Mouse (Mus musculus) embryo, embryonic 11.5 days (tissue): ENCODE results near the gene Nedd9.

ENCODE experiments used
- DNase-seq: peaks from one replicate; pipeline ENCODE4 v3.0.0-alpha.2; 2012; ENCODE audit warnings: low read depth, low spot score

Nedd9 gene

DNA sequence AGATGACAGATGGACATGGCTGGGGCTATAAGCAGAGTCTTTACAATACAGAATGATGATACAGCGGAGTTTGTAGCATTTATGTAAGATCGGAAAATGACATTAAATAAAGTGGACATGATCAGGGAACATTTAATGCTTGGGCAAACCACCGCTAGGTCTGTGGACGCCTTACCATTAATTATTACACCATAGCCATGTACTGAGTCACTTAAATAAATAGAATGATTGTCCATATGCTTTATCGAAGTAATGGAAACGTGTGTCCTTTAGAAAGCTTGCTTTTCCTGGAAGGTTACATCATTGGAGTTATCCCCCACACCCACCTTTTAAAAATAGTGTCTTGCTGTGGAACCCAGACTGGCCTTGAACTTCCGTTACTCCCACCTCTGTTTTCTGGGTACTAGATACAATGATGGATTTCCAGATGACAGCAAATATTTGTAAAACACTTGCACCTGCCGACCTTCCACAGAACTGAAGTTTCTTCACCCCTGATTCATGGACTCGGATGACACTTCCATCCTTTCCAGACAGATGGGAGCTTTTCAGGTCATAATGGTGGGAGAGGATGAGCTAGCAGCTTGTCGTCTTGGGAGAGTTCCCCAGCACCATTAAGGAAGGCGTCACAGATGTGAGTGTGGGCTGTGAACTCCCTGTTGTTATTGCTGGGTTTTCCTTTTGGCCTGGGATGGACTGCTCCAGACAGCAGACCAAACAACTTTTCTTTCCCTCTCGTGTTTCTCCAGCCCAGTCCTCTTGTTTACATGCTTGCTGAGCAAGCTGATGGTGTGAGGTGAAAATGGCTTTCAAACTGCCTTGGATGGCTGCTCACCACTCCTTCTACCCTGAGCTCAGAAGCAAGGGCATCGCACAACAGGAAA lies 76.7 kb downstream of the Nedd9 start:
- no peak for DNase-seq

DNA sequence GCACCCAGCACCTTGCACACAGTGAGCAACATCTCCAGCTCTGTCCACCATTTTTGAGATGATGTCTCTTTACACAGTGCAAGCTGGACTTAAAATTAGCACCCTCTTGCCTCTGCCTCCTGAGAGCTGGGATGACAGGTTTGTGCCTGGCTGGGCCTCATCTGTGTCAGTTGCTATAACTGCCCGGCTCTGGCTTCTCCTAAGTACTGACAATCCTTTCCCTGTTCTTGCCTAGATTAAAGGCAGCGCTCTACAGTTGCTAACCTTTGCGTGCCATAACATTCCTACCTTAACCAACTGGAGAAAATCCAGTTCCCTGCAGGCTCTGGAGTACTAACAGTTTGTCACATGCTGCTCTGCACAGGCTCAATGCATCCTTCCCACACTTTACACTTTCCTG lies 77.9 kb downstream of the Nedd9 start:
- DNase-seq: no peak

DNA sequence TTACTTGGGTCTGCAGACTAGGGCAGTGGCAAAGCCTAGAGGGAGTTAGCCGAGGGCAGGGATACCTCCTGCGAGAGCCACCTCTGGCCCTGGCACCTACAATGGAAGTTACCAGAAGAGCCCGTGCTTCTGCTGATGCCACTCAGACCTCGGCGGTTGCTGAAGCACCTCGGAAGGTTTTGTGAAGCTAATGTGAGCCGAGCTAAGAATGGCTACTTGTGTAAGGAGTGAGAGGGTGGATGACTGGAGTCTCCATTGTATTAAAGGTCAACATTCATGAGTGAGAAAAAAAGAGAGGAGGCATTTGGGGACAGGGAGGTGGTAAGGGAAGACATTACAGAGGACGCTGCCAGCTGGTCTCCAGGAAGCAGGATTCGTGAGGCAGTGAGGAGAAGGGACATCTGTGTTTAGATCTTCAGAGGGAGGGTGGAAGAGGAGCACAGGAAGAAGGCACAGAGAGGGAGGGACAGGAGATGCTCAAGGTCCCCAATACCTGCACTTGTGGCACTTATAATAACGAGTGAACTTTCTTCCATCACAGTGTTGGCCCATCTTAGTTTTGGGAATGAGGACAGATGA lies 78.7 kb downstream of the Nedd9 start:
- no peak for DNase-seq

DNA sequence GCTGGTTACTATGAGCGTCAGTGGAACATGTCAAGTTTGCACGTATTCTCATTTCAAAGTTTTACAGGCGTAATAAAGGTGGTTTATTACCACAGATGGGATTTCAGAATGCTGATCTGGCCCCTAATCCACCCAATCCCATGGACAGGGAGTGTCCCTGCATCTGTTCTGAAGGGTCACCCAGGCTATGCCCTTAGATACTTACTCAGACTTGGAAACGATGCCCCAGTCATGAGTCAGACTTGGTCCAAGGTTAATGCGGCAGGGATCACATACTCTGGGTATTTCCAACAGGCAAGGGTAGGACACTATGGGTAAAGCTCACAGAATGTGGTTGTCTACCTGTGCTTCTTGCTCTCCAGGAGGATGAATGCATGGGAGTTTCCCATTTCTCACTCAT lies 82.2 kb downstream of the Nedd9 start:
- no peak for DNase-seq

DNA sequence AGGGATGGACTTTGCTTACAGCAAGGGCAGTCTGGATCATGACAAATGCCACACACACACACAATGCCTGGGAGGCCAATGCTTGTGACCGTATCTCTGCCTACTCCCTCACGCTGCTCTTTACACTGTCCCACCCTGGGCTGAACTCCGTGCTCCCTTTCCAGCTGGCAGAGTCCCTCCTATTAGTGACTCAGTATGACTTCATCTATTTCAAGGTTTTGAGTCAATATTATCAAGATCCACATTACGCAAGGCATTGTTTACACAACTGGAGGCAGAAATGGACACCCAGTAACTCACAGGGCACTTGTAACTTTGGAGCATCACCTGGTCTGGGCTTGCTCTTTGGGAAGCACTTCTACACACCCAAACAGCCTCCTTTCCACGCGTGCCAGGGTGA lies 83.3 kb downstream of the Nedd9 start:
- no peak for DNase-seq

DNA sequence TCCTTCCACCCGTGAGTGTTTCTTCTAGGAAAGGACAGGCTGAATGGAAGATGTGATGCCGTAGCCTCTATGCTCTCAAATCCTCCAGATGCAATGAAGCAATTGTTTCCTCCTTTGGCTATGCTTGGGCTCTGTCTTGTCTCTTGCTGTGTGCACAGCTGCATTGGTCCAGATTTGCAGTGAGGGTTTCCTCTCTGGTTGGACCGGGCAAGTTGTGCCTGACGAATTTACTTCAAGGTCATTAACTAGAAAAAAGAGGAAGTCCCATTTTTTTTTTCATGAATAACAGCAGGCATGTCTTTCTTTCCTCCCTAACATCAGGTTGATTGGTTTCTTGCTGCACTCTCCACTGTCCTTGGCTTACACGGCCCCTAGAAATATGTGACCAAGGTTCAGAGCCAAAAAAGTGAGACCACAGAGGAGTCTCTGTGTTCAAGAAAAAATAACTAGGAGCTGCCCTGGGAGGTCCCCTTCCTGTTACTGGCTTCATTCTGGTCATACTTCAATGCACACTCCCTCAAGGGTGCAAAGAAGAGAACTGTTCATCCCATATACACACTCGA lies 84.6 kb downstream of the Nedd9 start:
- no peak for DNase-seq

DNA sequence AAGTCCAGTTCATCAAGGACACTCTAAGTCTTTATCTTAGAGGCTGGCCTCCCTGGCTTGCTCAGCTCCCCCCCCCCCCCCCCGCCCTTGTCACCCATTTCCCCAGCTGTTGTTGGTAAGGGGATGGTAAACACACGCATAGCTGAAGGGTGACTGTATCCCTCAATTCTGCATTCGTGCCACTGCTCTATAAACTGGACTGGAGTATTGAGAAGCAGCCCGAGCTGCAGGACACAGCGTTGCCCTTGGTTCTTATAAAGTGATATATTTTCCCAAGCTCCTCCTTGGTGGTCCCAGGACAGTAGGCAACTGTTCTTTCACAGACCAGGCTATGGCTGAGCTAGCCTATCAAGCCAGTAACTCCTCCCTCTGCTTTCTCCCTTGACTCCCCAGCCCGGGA lies 85.4 kb downstream of the Nedd9 start:
- no peak for DNase-seq

DNA sequence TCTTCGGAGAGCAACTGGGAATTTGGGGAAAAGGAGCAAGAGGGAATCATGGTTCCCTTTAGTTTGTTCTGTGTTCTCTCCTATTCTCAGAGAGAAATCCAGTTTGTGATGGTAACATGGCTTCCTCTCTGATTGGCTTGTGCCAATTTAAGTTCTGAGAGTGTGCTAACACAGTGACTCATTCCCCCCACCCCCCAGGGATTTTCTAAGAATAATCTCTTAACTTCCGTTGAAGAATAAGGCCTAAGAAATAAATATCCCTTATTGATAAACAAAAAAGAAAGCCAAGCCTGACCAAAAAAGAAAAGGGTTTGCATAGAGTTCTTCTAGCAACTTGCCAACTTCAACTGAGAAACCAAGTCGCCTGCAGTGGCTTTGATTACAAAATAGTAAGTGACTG lies 86.9 kb downstream of the Nedd9 start:
- no peak for DNase-seq

DNA sequence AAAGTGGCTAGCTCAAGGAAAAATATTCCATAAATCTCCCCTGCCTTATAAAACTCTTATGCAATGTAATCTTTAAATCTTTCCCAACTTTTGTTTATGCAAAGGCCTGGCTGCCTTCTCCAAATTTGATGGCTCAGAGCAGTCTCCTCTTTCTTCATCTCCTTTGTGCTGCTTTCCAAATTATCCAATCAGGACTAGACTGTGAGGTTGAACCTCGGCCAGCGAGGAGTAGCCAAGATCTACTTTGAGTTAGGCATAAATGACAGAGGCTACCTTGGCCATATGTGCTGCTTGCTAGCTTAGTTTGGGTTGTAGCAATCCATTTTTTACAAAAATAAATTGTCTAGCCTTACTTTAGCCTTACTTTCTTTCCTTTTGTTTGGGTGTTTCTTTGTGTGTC lies 95.0 kb downstream of the Nedd9 start:
- no peak for DNase-seq

DNA sequence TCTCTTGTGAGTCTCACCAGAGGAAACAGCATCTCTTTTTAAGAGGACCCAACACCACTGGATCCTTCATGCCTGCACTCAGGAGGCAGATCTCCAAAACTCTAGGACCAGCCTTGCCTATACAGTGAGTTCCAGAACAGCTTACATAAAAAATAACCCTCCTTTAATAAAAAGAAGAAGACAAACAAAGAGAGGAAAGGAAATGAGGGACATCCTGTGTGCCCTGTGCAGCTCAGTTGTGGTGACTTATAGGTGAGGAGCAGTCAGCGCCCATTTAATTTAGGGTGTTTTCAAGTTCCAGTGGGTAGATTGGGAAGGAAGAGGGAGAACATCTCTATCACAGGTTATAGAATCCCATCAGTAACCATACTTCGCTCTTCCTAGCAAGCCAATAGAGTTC lies 96.5 kb downstream of the Nedd9 start:
- no peak for DNase-seq

DNA sequence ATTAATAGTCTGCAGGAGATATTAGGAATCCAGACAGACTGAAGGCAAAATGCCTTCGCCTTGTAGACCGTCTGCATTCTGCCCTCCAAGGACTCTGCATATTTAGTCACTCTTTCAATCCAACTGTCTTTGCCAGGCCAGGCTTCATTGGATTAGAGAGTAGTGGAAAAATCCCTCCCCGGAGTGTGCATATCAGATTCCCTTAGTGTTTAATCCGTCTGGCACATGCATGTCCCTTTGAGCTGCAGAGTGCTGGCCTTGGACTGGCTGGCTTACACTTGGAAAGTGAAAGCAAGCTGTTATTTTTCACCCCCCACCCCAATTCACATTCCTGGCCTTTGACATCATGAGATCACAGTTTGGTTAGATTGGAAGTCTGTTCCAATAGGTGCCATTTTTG lies 100.6 kb downstream of the Nedd9 start:
- no peak for DNase-seq

DNA sequence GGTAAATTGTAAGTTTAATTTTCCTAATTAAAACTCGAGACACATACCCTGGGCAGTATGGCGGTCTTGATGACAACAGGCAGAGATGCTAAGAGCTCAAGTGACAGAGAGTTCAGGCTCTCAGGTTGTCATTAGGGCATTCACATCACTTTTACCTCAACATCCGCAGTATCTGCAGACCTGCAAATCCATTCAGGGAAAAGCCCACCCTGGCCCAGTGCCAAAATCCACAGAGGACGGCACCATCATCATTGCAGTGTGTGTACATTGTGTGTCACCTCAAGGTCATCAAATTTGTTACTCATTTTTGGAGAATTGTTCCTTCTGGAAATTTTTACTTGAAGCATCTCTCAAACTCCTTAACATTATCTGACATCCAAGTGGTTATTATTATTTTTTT lies 102.3 kb downstream of the Nedd9 start:
- no peak for DNase-seq

DNA sequence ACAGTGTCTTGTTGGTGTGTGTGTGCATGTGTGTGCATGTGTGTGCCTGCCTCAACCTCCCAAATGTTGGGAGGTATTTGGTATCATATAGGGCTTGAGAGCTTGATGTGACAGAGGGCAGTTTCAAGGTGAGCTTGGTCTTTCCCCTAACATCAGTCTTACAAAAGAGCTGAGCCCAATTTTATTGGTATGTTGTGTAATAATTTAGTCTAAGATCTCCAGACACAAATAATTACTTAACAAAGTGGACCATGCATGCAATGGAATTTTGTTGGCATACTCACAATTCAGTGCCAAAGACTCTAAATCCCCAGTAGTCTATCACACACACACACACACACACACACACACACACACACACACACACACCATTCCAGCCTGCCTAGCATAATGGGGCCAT lies 104.5 kb downstream of the Nedd9 start:
- DNase-seq: no peak

DNA sequence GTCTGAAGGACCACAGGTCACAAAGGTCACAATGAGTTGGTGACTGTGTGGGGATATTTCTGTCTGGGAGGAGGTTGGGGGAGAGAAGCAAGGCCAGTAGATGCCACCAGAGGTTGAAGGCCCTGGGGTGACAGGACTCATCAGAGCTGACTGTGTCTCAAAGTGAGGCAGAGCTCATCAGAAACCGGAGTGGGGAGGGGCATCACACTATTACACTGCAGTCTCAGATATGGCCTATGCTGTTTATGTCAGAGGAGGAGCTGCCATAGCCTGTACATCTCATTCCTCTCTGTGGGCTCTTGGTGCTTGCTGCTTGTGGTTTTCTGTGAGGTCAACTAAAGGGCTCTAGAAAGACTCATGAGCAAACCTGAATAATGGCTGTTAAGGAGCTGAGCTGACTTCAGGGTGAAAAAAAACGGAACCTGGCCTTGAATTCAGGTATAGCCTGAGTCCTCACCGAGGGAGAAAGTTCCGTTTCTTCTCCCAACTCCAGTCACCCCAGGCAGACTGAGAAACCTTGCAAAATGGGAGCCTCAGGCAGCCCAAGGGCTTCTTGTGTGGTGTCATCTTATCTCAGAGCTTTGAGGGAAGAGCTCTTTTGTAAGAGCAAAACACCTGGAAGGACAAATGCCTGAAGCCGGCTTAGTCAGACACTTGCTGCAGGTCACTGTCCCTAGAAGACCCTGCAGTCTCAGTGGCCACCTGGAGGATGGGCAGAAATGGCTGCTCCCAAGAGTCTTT lies 105.2 kb downstream of the Nedd9 start:
- no peak for DNase-seq

DNA sequence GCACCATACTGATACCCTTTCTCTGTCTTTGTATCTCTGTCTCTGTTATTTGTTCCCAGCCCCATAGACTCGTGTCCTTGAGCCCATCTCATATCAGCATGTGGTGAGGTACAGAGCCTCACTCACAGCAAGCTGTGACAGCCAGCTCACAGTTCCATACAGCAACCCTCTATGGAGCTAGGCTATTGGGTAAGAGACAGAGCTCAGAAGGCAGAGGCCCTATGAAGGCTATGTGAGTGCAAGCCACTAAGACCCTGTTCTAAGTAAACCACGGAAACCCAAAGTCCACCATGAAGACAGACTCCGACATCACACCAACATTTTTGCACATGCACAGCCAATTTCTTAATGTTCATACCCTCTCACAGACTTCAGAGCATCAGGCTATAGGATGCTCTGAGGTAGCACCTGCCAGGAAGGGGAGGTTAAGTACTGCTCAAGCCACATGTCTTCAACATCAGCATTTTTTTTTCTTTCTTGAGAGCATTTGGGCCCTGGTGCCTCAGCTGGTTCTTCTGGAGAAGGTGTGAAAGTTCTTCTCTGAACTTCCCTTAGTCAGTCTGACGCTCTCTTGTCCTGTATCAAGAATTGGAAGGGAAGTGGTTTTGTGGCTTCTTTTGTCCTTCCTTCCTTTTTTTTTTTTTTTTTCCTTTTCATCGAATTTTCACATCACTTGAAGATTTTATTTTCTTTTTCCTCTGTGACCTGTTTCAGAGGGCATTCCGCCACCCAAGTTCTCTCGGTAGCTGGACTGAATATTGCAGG lies 105.9 kb downstream of the Nedd9 start:
- no peak for DNase-seq

DNA sequence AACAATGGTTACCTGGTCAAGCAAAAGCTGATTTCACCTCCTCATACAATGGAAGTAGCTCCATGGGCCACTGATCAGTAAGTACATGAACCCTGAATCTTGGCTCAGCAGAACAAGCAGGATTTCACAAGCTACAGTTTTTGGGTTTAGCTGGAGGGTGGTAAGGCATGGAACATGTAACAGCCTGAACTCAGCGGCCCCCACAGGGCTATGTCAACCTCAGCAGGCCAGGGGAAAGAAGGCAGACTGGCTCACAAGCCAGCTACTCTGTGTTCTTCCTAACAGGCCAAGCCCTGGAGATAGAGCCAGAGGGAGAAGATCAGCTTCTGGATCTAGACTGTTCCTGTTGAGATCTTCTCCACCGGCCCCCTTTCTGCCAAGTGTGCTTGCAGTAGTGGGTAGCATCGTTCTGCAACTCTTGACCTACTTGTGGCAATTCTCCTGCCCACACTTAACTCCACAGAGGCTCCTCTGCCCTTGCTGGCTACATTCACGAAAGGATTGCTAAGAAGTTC lies 107.2 kb downstream of the Nedd9 start:
- no peak for DNase-seq

DNA sequence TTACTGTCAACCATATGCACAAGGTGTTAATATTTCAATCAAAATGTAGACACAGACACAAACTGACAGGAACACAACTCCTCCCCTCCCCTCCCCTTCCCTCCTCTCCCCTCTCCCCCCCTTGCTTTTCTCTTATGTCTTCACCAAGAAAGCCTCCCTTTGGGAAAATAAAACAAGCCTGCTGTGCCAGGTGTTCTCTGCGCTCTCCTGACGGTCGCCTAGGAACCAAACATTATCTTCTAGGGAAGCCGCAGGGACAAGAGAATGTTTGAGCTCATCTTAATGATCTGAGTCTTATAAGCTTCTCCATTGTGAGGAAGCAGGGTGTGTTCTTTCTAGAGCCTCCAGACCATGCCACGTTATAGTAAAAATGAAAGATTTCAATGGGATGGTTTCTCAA lies 108.7 kb downstream of the Nedd9 start:
- DNase-seq: no peak

DNA sequence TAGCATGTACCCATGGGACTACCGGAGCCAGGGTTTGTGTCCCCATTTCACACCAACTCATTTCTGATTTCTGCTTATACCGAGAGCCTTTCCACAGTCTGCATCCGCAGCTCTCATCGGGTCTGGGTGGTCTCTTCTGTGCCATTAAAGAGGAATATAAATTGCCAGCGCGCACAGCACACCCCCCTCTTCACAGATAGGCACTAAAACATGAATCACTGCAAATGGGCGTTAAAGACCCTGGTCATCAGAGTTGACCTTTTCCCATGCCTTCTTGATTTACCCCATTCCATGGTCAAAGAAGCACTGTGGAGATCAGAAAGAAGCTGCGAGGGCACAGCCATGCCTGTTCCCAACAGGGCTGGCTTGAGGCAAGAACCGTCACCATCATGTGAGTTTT lies 109.3 kb downstream of the Nedd9 start:
- DNase-seq: no peak

DNA sequence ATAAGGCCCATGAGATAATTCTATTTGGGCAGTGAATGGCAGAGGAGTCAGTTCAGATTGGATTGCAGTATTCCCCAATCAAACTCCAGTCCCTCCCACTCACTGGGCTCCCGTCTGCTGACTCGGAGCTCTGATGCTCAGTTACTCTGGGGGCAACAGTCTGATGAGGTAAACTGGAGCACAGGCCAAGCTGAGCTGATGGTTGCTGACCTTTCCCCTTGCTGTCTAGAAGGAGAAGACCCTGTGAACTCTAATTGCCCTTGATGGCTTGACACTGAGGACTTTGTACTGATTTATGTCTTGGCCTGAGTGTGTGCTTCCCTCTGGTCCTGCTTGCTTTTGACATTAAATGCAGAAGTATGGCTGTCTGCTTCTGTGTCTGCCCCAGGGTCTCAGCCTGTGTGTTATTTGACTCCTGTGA lies 110.1 kb downstream of the Nedd9 start:
- DNase-seq: no peak

DNA sequence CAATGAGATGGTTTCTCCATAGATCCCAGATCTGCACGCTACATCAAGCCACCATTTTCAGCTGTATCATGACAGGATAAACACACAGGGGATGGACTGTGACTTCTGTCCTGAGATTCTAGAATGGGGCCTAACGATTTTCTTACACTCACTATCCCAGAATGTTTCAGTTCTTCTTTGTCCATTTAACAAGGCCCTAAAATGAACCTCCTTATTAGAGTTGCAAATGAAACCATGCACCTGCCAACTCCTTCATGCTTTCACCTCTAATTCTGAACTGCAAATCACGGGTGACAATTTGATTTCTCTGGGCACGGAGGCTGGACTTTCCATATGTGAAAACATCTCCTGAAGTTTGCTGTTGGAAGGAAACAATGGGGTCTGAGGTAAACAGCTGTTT lies 111.1 kb downstream of the Nedd9 start:
- no peak for DNase-seq

DNA sequence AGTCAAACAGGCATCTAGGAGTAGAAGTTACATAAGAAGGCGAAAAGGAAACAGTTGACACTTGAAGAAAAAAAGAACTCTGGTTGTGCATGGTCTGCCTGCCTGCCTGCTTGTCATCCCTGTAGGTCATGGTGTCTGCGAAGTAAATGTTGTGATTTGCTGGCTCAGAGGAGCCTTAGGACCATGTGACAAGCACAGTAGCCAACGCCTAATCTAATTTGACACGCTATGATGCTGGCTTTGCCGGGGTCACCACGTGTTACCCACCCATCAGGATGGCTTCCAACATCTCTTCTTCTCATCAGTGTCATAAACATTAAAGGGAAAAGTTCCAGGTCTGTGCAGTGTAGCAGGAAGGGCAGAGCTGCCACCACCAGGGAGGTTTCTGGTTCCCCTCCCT lies 111.5 kb downstream of the Nedd9 start:
- no peak for DNase-seq

DNA sequence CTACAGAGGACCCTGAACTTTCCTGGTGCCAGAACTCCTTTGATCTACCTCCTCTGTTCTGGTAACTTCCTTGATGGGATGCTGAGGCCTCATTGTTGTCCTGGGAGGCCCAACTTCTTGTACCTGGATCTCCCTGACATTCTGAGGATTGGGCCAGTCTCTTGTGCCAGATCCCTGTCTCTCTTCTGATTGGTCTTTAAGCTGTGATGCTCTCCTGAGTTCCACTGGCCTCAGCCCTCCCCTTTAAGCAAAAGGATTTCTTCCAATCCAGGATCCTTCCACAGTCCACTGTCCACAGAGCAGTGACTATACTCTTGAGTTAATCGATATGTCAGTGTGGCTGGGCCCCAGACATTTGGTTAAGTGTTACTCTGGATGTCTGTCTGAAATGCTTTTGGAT lies 112.3 kb downstream of the Nedd9 start:
- DNase-seq: no peak
